Mouse (Mus musculus): ENCODE results near the gene Cryba2. TPM values are rescaled to one million over a fixed set of nuclear protein-coding genes. Genes with fewer than 3 reads are reported as not detected.

Gene Cryba2
- polyA plus RNA-seq, 1 experiment from 2014 or later = 0.19 TPM

- Histone ChIP-seq H3K36me3 (ENCODE audit: control insufficient read depth, insufficient read depth, low read length) (no peaks in the 10 kb centered on the region), H3K9ac (ENCODE audit: low read length) (no peak overlapping the region), H3K27ac (ENCODE audit: low read depth, low read length) (no peak overlapping the region), H3K4me1 (ENCODE audit: control insufficient read depth, insufficient read depth, low read length) (no peaks in the 10 kb centered on the region), H3K27me3 (ENCODE audit: control insufficient read depth, insufficient read depth, low read length) (no peaks in the 10 kb centered on the region), H3K4me2 (no peak overlapping the region), H3K4me3 (ENCODE audit: low read depth, low read length) (no peak overlapping the region), H3K9me3 (ENCODE audit: control insufficient read depth, low read length) (no peaks in the 10 kb centered on the region)
- ATAC-seq (ENCODE audit: low FRiP score) (no peak), DNase-seq (ENCODE audit: low spot score, missing footprints) (peak; percentile 89)
- 23% methylated on average over 13 of the region's 13 CpGs for WGBS
Measured at GRCm38 (mm10) chr1:74915706-74916105, 22.8 kb upstream of the Cryba2 start.

GRCm38 (mm10) chr1:74902191-74902590 is 9.2 kb upstream of the Cryba2 start:
- ATAC-seq (ENCODE audit: low FRiP score) (no peak), DNase-seq (ENCODE audit: low spot score, missing footprints) (peak; percentile 83)
- H3K4me3 ChIP-seq (ENCODE audit: low read depth, low read length) = no peak overlapping the region
- peaks cover 42% of the 10 kb centered on the region for H3K27me3 ChIP-seq (ENCODE audit: control insufficient read depth, insufficient read depth, low read length)
- 20% methylated on average over 6 of the region's 6 CpGs for WGBS
- peaks cover 16% of the 10 kb centered on the region for H3K4me1 ChIP-seq (ENCODE audit: control insufficient read depth, insufficient read depth, low read length)
- no peak overlapping the region for H3K9ac ChIP-seq (ENCODE audit: low read length)
- H3K27ac ChIP-seq (ENCODE audit: low read depth, low read length) = no peak overlapping the region
- no peaks in the 10 kb centered on the region for H3K9me3 ChIP-seq (ENCODE audit: control insufficient read depth, low read length)
- no peak overlapping the region for H3K4me2 ChIP-seq
- no peaks in the 10 kb centered on the region for H3K36me3 ChIP-seq (ENCODE audit: control insufficient read depth, insufficient read depth, low read length)

GRCm38 (mm10) chr1:74901686-74902085 is 8.7 kb upstream of the Cryba2 start:
- Histone ChIP-seq H3K36me3 (ENCODE audit: control insufficient read depth, insufficient read depth, low read length) (no peaks in the 10 kb centered on the region), H3K9me3 (ENCODE audit: control insufficient read depth, low read length) (no peaks in the 10 kb centered on the region), H3K4me2 (no peak overlapping the region), H3K4me1 (ENCODE audit: control insufficient read depth, insufficient read depth, low read length) (peaks cover 16% of the 10 kb centered on the region), H3K4me3 (ENCODE audit: low read depth, low read length) (no peak overlapping the region), H3K27me3 (ENCODE audit: control insufficient read depth, insufficient read depth, low read length) (peaks cover 46% of the 10 kb centered on the region), H3K9ac (ENCODE audit: low read length) (no peak overlapping the region), H3K27ac (ENCODE audit: low read depth, low read length) (no peak overlapping the region)
- peak; percentile 97 for DNase-seq (ENCODE audit: low spot score, missing footprints)
- WGBS = 1% methylated on average over 3 of the region's 3 CpGs
- ATAC-seq (ENCODE audit: low FRiP score) = no peak

GRCm38 (mm10) chr1:74900341-74901285 is 7.7 kb upstream of the Cryba2 start:
- no peak for ATAC-seq (ENCODE audit: low FRiP score)
- Histone ChIP-seq H3K9me3 (ENCODE audit: control insufficient read depth, low read length) (no peaks in the 10 kb centered on the region), H3K4me3 (ENCODE audit: low read depth, low read length) (peak overlapping the region; percentile 32), H3K9ac (ENCODE audit: low read length) (peak overlapping the region; percentile 24; the same call in 1 of the 2 replicates), H3K27me3 (ENCODE audit: control insufficient read depth, insufficient read depth, low read length) (peaks cover 56% of the 10 kb centered on the region), H3K36me3 (ENCODE audit: control insufficient read depth, insufficient read depth, low read length) (no peaks in the 10 kb centered on the region), H3K4me2 (peak overlapping the region; percentile 52), H3K27ac (ENCODE audit: low read depth, low read length) (no peak overlapping the region), H3K4me1 (ENCODE audit: control insufficient read depth, insufficient read depth, low read length) (peaks cover 16% of the 10 kb centered on the region)
- DNase-seq (ENCODE audit: low spot score, missing footprints) = peak; percentile 92
- under 1% methylated on average over 48 of the region's 66 CpGs for WGBS

- H3K27me3 ChIP-seq (ENCODE audit: control insufficient read depth, insufficient read depth, low read length) = peaks cover 64% of the 10 kb centered on the region
- no peak overlapping the region for H3K27ac ChIP-seq (ENCODE audit: low read depth, low read length)
- H3K36me3 ChIP-seq (ENCODE audit: control insufficient read depth, insufficient read depth, low read length) = no peaks in the 10 kb centered on the region
- DNase-seq (ENCODE audit: low spot score, missing footprints) = peak; percentile 85
- H3K9me3 ChIP-seq (ENCODE audit: control insufficient read depth, low read length) = no peaks in the 10 kb centered on the region
- no peak overlapping the region for H3K4me2 ChIP-seq
- H3K4me1 ChIP-seq (ENCODE audit: control insufficient read depth, insufficient read depth, low read length) = peaks cover 16% of the 10 kb centered on the region
- no peak overlapping the region for H3K9ac ChIP-seq (ENCODE audit: low read length)
- H3K4me3 ChIP-seq (ENCODE audit: low read depth, low read length) = no peak overlapping the region
- ATAC-seq (ENCODE audit: low FRiP score) = no peak
- 7% methylated on average over 8 of the region's 10 CpGs for WGBS
Measured at GRCm38 (mm10) chr1:74898656-74899431, 5.9 kb upstream of the Cryba2 start.

GRCm38 (mm10) chr1:74897976-74898375 is 5.0 kb upstream of the Cryba2 start:
- Histone ChIP-seq H3K4me1 (ENCODE audit: control insufficient read depth, insufficient read depth, low read length) (peaks cover 16% of the 10 kb centered on the region), H3K36me3 (ENCODE audit: control insufficient read depth, insufficient read depth, low read length) (no peaks in the 10 kb centered on the region), H3K4me3 (ENCODE audit: low read depth, low read length) (no peak overlapping the region), H3K9me3 (ENCODE audit: control insufficient read depth, low read length) (no peaks in the 10 kb centered on the region), H3K4me2 (no peak overlapping the region), H3K9ac (ENCODE audit: low read length) (no peak overlapping the region), H3K27me3 (ENCODE audit: control insufficient read depth, insufficient read depth, low read length) (peaks cover 72% of the 10 kb centered on the region), H3K27ac (ENCODE audit: low read depth, low read length) (no peak overlapping the region)
- ATAC-seq (ENCODE audit: low FRiP score) (peak; percentile 15; the same call in 1 of the 2 replicates), DNase-seq (ENCODE audit: low spot score, missing footprints) (peak; percentile 83)
- 3% methylated on average over 7 of the region's 7 CpGs for WGBS

- 17% methylated on average over 4 of the region's 4 CpGs for WGBS
Measured at GRCm38 (mm10) chr1:74894966-74895365, 2.0 kb upstream of the Cryba2 start.

GRCm38 (mm10) chr1:74892351-74893133 is 401 bp downstream of the Cryba2 start:
- peak; percentile 30; the same call in 1 of the 2 replicates for ATAC-seq (ENCODE audit: low FRiP score)
- Histone ChIP-seq H3K36me3 (ENCODE audit: control insufficient read depth, insufficient read depth, low read length) (no peaks in the 10 kb centered on the region), H3K4me3 (ENCODE audit: low read depth, low read length) (peak overlapping the region; percentile 14)

More at GRCm38 (mm10) chr1:74894966-74895365, 2.0 kb upstream of the Cryba2 start:
- no peak overlapping the region for H3K9ac ChIP-seq (ENCODE audit: low read length)
- no peaks in the 10 kb centered on the region for H3K36me3 ChIP-seq (ENCODE audit: control insufficient read depth, insufficient read depth, low read length)
- H3K4me3 ChIP-seq (ENCODE audit: low read depth, low read length) = no peak overlapping the region
- H3K27me3 ChIP-seq (ENCODE audit: control insufficient read depth, insufficient read depth, low read length) = peaks cover 80% of the 10 kb centered on the region
- no peak overlapping the region for H3K27ac ChIP-seq (ENCODE audit: low read depth, low read length)
- H3K9me3 ChIP-seq (ENCODE audit: control insufficient read depth, low read length) = no peaks in the 10 kb centered on the region
- H3K4me2 ChIP-seq = no peak overlapping the region
- peaks cover 8% of the 10 kb centered on the region for H3K4me1 ChIP-seq (ENCODE audit: control insufficient read depth, insufficient read depth, low read length)
- no peak for ATAC-seq (ENCODE audit: low FRiP score)
- peak; percentile 96 for DNase-seq (ENCODE audit: low spot score, missing footprints)

More at GRCm38 (mm10) chr1:74892351-74893133, 401 bp downstream of the Cryba2 start:
- Histone ChIP-seq H3K4me2 (peak overlapping the region; percentile 31), H3K9me3 (ENCODE audit: control insufficient read depth, low read length) (no peaks in the 10 kb centered on the region), H3K9ac (ENCODE audit: low read length) (no peak overlapping the region), H3K27ac (ENCODE audit: low read depth, low read length) (no peak overlapping the region), H3K27me3 (ENCODE audit: control insufficient read depth, insufficient read depth, low read length) (peaks cover 82% of the 10 kb centered on the region), H3K4me1 (ENCODE audit: control insufficient read depth, insufficient read depth, low read length) (no peaks in the 10 kb centered on the region; the same call in 1 of the 2 replicates)
- 2% methylated on average over 39 of the region's 39 CpGs for WGBS
- DNase-seq (ENCODE audit: low spot score, missing footprints) = peak; percentile 91

All from midbrain, embryonic 11.5 days (tissue).